Mouse (Mus musculus): ENCODE measurements around the gene Fh1. TPM values are rescaled to one million over a fixed set of nuclear protein-coding genes. Genes with fewer than 3 reads are reported as not detected.

Gene Fh1
- polyA plus RNA-seq, 1 experiment from 2014 or later, result 113 TPM

DNA sequence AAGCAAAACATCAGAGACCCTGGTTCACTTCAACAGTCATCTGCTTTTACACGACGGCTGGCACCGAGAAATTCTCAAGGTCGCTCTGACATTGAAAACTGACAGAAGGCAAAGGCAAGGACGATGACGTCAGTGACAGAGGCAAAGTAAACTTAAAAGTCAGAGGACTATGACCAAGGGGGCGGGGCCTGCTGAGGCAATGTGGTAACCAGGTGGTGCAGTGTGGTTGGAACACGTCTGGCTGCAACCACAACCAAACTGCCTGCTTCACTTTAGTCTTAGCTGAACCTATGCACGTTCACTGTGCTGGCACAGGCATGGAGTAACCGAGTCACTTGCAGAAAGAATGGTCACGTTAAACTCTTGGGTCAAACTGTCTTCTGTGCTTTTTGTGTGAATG, 23.2 kb downstream of the Fh1 start:
- ATAC-seq, result no peak

DNA sequence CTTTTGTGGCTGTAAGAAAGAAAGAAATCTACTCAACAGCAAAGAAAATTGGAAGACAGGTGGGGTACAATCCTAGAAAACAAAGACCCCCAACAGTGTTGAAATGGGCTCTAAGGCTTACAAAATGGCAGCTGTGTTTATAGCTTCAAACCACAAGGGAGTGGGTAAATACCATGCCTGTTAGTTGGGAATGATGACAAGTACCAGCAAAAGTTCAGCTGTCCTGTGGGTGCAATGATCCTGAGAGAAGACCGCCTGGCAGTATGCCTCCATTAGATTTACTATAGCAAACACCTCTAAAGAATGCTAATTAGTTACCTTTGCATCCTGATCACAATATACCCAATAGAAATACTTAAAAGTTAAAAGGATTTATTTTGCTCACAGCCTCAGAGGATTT, 32.6 kb downstream of the Fh1 start:
- Histone ChIP-seq H3K4me3 (ENCODE audit: low read length) (no peak overlapping the region), H3K27me3 (replicated peaks; ENCODE audit: control insufficient read depth, insufficient read depth, low read length) (no peaks in the 10 kb centered on the region), H3K4me2 (ENCODE audit: low read length) (no peak overlapping the region), H3K4me1 (ENCODE audit: control insufficient read depth, insufficient read depth, low read depth, low read length) (no peaks in the 10 kb centered on the region), H3K9ac (ENCODE audit: low read depth, low read length) (no peak overlapping the region), H3K9me3 (ENCODE audit: control insufficient read depth, low read length) (peaks cover 5% of the 10 kb centered on the region), H3K36me3 (ENCODE audit: control insufficient read depth, insufficient read depth, low read length) (no peaks in the 10 kb centered on the region), H3K27ac (ENCODE audit: low read depth, low read length) (no peak overlapping the region)
- WGBS, result 81% methylated on average over 1 of the region's 1 CpGs
- ATAC-seq, result no peak

More for the DNA sequence above, 23.2 kb downstream of the Fh1 start:
- Histone ChIP-seq H3K4me3 (ENCODE audit: low read length) (no peak overlapping the region), H3K9ac (ENCODE audit: low read depth, low read length) (no peak overlapping the region), H3K4me2 (ENCODE audit: low read length) (no peak overlapping the region), H3K9me3 (ENCODE audit: control insufficient read depth, low read length) (no peaks in the 10 kb centered on the region), H3K36me3 (ENCODE audit: control insufficient read depth, insufficient read depth, low read length) (peaks cover 12% of the 10 kb centered on the region), H3K4me1 (ENCODE audit: control insufficient read depth, insufficient read depth, low read depth, low read length) (no peaks in the 10 kb centered on the region), H3K27me3 (replicated peaks; ENCODE audit: control insufficient read depth, insufficient read depth, low read length) (no peaks in the 10 kb centered on the region), H3K27ac (ENCODE audit: low read depth, low read length) (no peak overlapping the region)
- WGBS, result 92% methylated on average over 11 of the region's 11 CpGs

- H3K9me3 ChIP-seq (ENCODE audit: control insufficient read depth, low read length), result no peaks in the 10 kb centered on the region
- no peak overlapping the region for H3K27ac ChIP-seq (ENCODE audit: low read depth, low read length)
- no peak overlapping the region for H3K4me3 ChIP-seq (ENCODE audit: low read length)
- H3K9ac ChIP-seq (ENCODE audit: low read depth, low read length), result no peak overlapping the region
- H3K4me1 ChIP-seq (ENCODE audit: control insufficient read depth, insufficient read depth, low read depth, low read length), result no peaks in the 10 kb centered on the region
- H3K4me2 ChIP-seq (ENCODE audit: low read length), result no peak overlapping the region
- 90% methylated on average over 5 of the region's 5 CpGs for WGBS
- H3K27me3 ChIP-seq (replicated peaks; ENCODE audit: control insufficient read depth, insufficient read depth, low read length), result no peaks in the 10 kb centered on the region
- no peak for ATAC-seq
- H3K36me3 ChIP-seq (ENCODE audit: control insufficient read depth, insufficient read depth, low read length), result no peaks in the 10 kb centered on the region
Observed at GRCm38 (mm10) chr1:175586656-175587055, 38.8 kb downstream of the Fh1 start.

DNA sequence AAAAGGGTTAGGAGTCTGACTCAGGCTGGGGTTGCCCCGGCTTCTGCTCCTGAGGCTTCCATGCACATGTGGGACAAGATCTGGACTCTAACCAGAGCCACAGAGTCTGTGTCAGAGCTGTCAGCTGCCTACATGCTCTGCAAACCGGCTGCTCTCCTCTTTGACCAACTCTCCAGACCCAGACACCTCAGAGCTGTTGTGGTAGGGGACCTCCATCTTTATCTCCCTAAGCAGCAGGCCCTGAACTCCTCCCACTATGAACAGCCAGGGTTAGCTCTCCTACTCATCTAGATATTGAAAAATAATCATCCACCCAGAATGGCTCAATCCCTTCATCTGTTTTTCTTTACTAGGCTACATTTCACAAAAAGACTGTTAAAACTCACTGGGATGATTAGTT, 40.2 kb downstream of the Fh1 start:
- no peaks in the 10 kb centered on the region for H3K9me3 ChIP-seq (ENCODE audit: control insufficient read depth, low read length)
- no peaks in the 10 kb centered on the region for H3K27me3 ChIP-seq (replicated peaks; ENCODE audit: control insufficient read depth, insufficient read depth, low read length)
- no peak overlapping the region for H3K4me3 ChIP-seq (ENCODE audit: low read length)
- H3K4me2 ChIP-seq (ENCODE audit: low read length), result no peak overlapping the region
- ATAC-seq, result no peak
- H3K36me3 ChIP-seq (ENCODE audit: control insufficient read depth, insufficient read depth, low read length), result no peaks in the 10 kb centered on the region
- no peak overlapping the region for H3K27ac ChIP-seq (ENCODE audit: low read depth, low read length)
- 81% methylated on average over 2 of the region's 2 CpGs for WGBS
- H3K4me1 ChIP-seq (ENCODE audit: control insufficient read depth, insufficient read depth, low read depth, low read length), result no peaks in the 10 kb centered on the region
- no peak overlapping the region for H3K9ac ChIP-seq (ENCODE audit: low read depth, low read length)

GRCm38 (mm10) chr1:175582799-175583198, 42.6 kb downstream of the Fh1 start:
- no peak overlapping the region for H3K27ac ChIP-seq (ENCODE audit: low read depth, low read length)
- H3K36me3 ChIP-seq (ENCODE audit: control insufficient read depth, insufficient read depth, low read length), result no peaks in the 10 kb centered on the region
- no peak overlapping the region for H3K9ac ChIP-seq (ENCODE audit: low read depth, low read length)
- H3K9me3 ChIP-seq (ENCODE audit: control insufficient read depth, low read length), result no peaks in the 10 kb centered on the region
- no peak for ATAC-seq
- no peaks in the 10 kb centered on the region for H3K27me3 ChIP-seq (replicated peaks; ENCODE audit: control insufficient read depth, insufficient read depth, low read length)
- WGBS, result 90% methylated on average over 4 of the region's 4 CpGs
- H3K4me1 ChIP-seq (ENCODE audit: control insufficient read depth, insufficient read depth, low read depth, low read length), result no peaks in the 10 kb centered on the region
- H3K4me2 ChIP-seq (ENCODE audit: low read length), result no peak overlapping the region
- no peak overlapping the region for H3K4me3 ChIP-seq (ENCODE audit: low read length)

DNA sequence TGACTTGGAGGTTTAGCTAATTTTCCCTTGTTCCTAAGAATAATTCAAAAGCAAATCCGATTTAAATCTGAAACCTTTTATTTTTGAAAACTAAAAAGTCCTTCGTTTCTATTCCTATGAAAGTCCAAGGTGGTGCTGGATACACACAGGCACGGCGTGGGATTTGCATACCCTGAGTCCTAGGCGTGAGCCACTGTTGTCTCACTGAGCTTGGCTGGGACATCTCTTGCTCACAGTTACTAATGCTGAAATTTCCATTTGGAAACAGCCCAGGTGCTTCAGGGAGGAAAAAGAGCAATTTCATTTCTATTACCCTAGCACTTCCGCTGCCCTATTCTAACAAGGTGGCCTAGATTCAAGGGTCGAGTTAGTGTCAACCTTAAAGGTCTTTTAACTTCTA, 45.1 kb downstream of the Fh1 start:
- Histone ChIP-seq H3K4me3 (ENCODE audit: low read length) (no peak overlapping the region), H3K27me3 (replicated peaks; ENCODE audit: control insufficient read depth, insufficient read depth, low read length) (no peaks in the 10 kb centered on the region), H3K9me3 (ENCODE audit: control insufficient read depth, low read length) (no peaks in the 10 kb centered on the region), H3K4me2 (ENCODE audit: low read length) (no peak overlapping the region), H3K9ac (ENCODE audit: low read depth, low read length) (no peak overlapping the region), H3K36me3 (ENCODE audit: control insufficient read depth, insufficient read depth, low read length) (no peaks in the 10 kb centered on the region), H3K4me1 (ENCODE audit: control insufficient read depth, insufficient read depth, low read depth, low read length) (no peaks in the 10 kb centered on the region), H3K27ac (ENCODE audit: low read depth, low read length) (no peak overlapping the region)
- no peak for ATAC-seq
- 88% methylated on average over 7 of the region's 7 CpGs for WGBS

GRCm38 (mm10) chr1:175579598-175580235, 45.7 kb downstream of the Fh1 start:
- no peak overlapping the region for H3K27ac ChIP-seq (ENCODE audit: low read depth, low read length)
- no peak overlapping the region for H3K4me2 ChIP-seq (ENCODE audit: low read length)
- no peaks in the 10 kb centered on the region for H3K27me3 ChIP-seq (replicated peaks; ENCODE audit: control insufficient read depth, insufficient read depth, low read length)
- H3K9ac ChIP-seq (ENCODE audit: low read depth, low read length), result no peak overlapping the region
- ATAC-seq, result 0 out of 2 replicates have a peak, but pooled peaks have one; percentile 37
- 63% methylated on average over 9 of the region's 9 CpGs for WGBS
- no peak overlapping the region for H3K4me3 ChIP-seq (ENCODE audit: low read length)
- H3K36me3 ChIP-seq (ENCODE audit: control insufficient read depth, insufficient read depth, low read length), result no peaks in the 10 kb centered on the region
- H3K9me3 ChIP-seq (ENCODE audit: control insufficient read depth, low read length), result no peaks in the 10 kb centered on the region
- H3K4me1 ChIP-seq (ENCODE audit: control insufficient read depth, insufficient read depth, low read depth, low read length), result no peaks in the 10 kb centered on the region

- 95% methylated on average over 2 of the region's 2 CpGs for WGBS
- Histone ChIP-seq H3K27ac (ENCODE audit: low read depth, low read length) (no peak overlapping the region), H3K9me3 (ENCODE audit: control insufficient read depth, low read length) (no peaks in the 10 kb centered on the region), H3K27me3 (replicated peaks; ENCODE audit: control insufficient read depth, insufficient read depth, low read length) (no peaks in the 10 kb centered on the region), H3K4me1 (ENCODE audit: control insufficient read depth, insufficient read depth, low read depth, low read length) (no peaks in the 10 kb centered on the region), H3K4me3 (ENCODE audit: low read length) (no peak overlapping the region), H3K9ac (ENCODE audit: low read depth, low read length) (no peak overlapping the region), H3K4me2 (ENCODE audit: low read length) (no peak overlapping the region), H3K36me3 (ENCODE audit: control insufficient read depth, insufficient read depth, low read length) (no peaks in the 10 kb centered on the region)
- ATAC-seq, result no peak
Observed at GRCm38 (mm10) chr1:175578425-175579096, 46.9 kb downstream of the Fh1 start.

DNA sequence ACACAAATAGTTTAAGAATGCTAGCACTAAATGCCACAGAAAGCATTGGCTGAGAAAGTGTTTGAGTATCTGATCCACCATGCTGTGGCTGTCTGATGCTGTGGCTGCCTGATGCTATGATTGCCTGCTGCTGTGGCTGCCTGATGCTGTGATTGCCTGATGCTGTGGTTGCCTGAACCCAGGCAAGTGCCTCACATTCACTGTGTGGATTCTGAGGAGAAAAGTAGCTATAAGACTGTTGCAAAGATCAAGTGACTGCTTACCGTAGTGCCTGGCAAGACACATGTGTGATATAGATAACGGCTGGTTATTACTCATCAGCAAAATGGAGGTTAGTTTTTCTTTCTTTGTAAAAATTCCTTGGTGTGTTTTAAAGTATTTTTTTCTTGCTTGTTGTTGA, 51.3 kb downstream of the Fh1 start:
- Histone ChIP-seq H3K9ac (ENCODE audit: low read depth, low read length) (no peak overlapping the region), H3K4me1 (ENCODE audit: control insufficient read depth, insufficient read depth, low read depth, low read length) (no peaks in the 10 kb centered on the region), H3K27me3 (replicated peaks; ENCODE audit: control insufficient read depth, insufficient read depth, low read length) (no peaks in the 10 kb centered on the region), H3K4me3 (ENCODE audit: low read length) (no peak overlapping the region), H3K9me3 (ENCODE audit: control insufficient read depth, low read length) (no peaks in the 10 kb centered on the region), H3K4me2 (ENCODE audit: low read length) (no peak overlapping the region), H3K36me3 (ENCODE audit: control insufficient read depth, insufficient read depth, low read length) (no peaks in the 10 kb centered on the region), H3K27ac (ENCODE audit: low read depth, low read length) (no peak overlapping the region)
- no peak for ATAC-seq
- 80% methylated on average over 2 of the region's 2 CpGs for WGBS
